Mouse (Mus musculus) neural tube, embryonic 11.5 days (tissue): Measurements from ENCODE around the gene Hcn2. TPM values are rescaled to one million over a fixed set of nuclear protein-coding genes. Genes with fewer than 3 reads are reported as not detected.

Source experiments
- ATAC-seq: fragments of 200-750 bp; cut with Nextera tagmentation; 2 replicates; pipeline ENCODE4 v1.8.0; 2017; ENCODE audit warnings: moderate number of reproducible peaks, mild to moderate bottlenecking, moderate TSS enrichment, moderate library complexity; ENCODE audit not compliant: insufficient read depth, low FRiP score, low TSS enrichment
- DNase-seq: peaks from one replicate; pipeline ENCODE4 v3.0.0-alpha.2; 2015; ENCODE audit warnings: low spot score
- H3K27ac ChIP-seq: fragments of 300-500 bp; sonication (generic); 2 replicates; pipeline ENCODE4 v1.5.1; 2014; ENCODE audit warnings: low read depth, mild to moderate bottlenecking, low read length
- H3K27me3 ChIP-seq: fragments of 300-500 bp; sonication (generic); 2 replicates; pipeline ENCODE4 v1.6.1; 2014; ENCODE audit warnings: mild to moderate bottlenecking, low read length, mixed read lengths; ENCODE audit not compliant: control insufficient read depth, insufficient read depth
- H3K36me3 ChIP-seq: fragments of 300-500 bp; sonication (generic); 2 replicates; pipeline ENCODE4 v1.6.1; 2014; ENCODE audit warnings: mild to moderate bottlenecking, low read length, moderate library complexity, mixed read lengths; ENCODE audit not compliant: control insufficient read depth, insufficient read depth
- H3K4me1 ChIP-seq: fragments of 300-500 bp; sonication (generic); 2 replicates; pipeline ENCODE4 v1.6.1; 2014; ENCODE audit warnings: low read length, mixed read lengths; ENCODE audit not compliant: control insufficient read depth, insufficient read depth
- H3K4me2 ChIP-seq: fragments of 300-500 bp; sonication (generic); 2 replicates; pipeline ENCODE4 v1.6.1; 2014; ENCODE audit warnings: low read depth, mild to moderate bottlenecking, moderate library complexity
- H3K4me3 ChIP-seq: fragments of 300-500 bp; sonication (generic); 2 replicates; pipeline ENCODE4 v1.5.1; 2014; ENCODE audit warnings: low read depth, low read length
- H3K9ac ChIP-seq: fragments of 300-500 bp; sonication (generic); 2 replicates; pipeline ENCODE4 v1.6.1; 2014; ENCODE audit warnings: mild to moderate bottlenecking, low read length
- H3K9me3 ChIP-seq: fragments of 300-500 bp; sonication (generic); 2 replicates; pipeline ENCODE4 v1.6.1; 2016; ENCODE audit warnings: low read length; ENCODE audit not compliant: control insufficient read depth
- WGBS: fragments of 180-500 bp; shearing (Covaris S2); extraction: QIAGEN DNeasy Blood & Tissue Kit; methylation state at CpG from one replicate; pipeline ENCODE4 v1.1.7; 2014; 5-methylcytosine and 5-hydroxymethylcytosine counted together
- polyA plus RNA-seq: library from polyadenylated mRNA; unstranded; fragments of >200 nt; fragmentation: Nextera tagmentation; extraction: Ambion mirVana; gene quantifications from 2 replicates; pipeline ENCODE4 v1.2.1, GENCODE M21; 2014

Hcn2 gene
- polyA plus RNA-seq, 1 experiment from 2014 or later: 0.57 TPM

DNA sequence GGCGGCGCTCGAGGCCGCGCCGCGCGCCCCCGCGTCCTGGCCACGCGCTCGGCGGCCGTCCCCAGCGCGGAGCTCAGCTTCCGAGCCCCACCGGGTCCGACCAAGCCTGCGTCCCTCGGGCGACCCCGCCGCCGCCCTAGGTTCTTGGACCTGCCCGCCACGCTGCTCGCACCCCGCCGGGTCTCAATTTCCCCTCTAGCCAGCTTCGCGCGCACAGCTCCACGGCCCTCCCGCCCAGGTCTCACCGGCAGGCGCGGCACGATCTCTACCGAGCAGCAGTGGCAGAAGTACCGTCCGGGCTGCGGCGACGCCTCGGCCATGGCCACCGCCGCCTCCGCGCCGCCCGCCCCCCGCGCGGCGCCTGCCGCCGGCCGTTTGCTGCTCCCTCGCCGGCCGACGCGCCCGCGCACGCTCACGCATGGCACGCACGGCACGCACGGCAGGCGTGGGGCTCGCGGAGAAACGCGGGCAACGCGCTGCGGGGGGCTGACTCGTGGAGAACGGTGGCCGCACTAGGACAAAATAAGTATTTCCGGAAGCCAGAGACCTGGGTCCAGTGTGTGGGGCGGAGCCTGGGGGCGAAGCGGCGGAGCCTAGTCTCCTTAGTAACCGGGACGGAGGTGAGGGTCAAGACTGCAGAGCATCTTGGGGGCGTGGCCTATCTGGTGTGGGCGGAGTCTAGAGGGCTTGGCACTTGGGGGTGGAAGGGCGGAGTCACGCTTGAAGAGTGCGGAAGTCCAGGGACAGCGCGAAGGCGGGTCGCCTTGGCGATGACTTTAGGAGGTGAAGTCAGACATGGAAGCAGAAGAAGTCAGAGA is 50.3 kb downstream of the Hcn2 start, which contains the start of gene Rnf126:
TSS of gene Rnf126 (minus strand) at position 445 of the 818 bp plus-strand sequence.
- peak within 1 kb of the TSS; percentile 87 for H3K4me2 ChIP-seq
- peak within 1 kb of the TSS; percentile 94 for H3K4me3 ChIP-seq
- H3K9ac ChIP-seq: peak within 1 kb of the TSS; percentile 97
- peak within 1 kb of the TSS; percentile 89 for H3K27ac ChIP-seq
- peaks cover 22% of the 10 kb centered on the region for H3K4me1 ChIP-seq
- peak; percentile 90 for ATAC-seq
- peak; percentile 99 for DNase-seq
- H3K36me3 ChIP-seq: peaks cover 3% of the 10 kb centered on the region
- H3K9me3 ChIP-seq: no peaks in the 10 kb centered on the region
- WGBS: under 1% methylated on average over 97 of the region's 101 CpGs
- H3K27me3 ChIP-seq: no peaks in the 10 kb centered on the region

DNA sequence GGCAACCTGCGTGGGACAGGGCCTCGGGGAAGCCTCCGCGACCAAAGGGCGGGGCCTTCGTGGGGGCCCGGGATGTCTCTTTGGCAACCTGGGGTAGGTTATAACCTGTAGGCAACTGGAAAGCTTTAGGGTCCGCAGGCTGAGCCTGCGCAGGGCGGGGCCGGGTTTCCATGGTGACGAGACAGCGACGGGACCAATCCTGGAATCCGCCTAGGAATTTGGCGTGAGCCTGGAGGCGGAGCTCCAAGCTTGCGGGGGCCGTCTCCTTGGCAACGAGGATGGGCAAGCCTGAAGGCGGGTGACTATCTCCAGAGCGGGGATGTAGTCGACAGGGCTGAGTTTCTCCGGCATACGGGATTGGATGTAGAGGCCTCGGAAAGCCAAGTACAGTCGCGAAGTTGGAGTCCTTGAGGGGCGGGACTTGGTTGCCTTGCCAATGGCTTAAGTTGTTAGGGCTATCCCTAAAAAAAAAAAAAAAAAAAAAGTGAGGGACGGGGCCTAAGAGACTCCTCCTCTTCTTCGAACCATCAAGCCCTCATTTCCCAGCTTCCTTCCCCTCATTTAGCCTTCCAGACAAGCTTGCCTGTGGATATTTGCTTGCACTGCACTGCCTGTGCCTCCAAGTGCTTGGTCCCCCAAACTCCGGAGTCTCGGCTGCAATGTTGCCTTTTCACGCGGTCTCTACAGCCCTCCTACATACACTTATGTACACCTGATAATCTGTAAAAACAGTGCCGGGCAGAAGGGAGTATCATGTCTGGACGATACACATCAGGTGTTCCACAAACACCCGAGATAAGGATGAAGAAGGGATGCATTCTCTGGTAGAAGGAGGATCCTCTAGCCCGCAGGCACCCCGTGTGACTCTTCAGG is 51.2 kb downstream of the Hcn2 start:
- H3K36me3 ChIP-seq: no peaks in the 10 kb centered on the region
- H3K27ac ChIP-seq: peak overlapping the region; percentile 56
- H3K27me3 ChIP-seq: no peaks in the 10 kb centered on the region
- peak overlapping the region; percentile 94 for H3K4me3 ChIP-seq
- H3K9ac ChIP-seq: no peak overlapping the region
- DNase-seq: peak; percentile 93
- no peaks in the 10 kb centered on the region for H3K9me3 ChIP-seq
- peak; percentile 80 for ATAC-seq
- H3K4me2 ChIP-seq: peak overlapping the region; percentile 87
- H3K4me1 ChIP-seq: peaks cover 22% of the 10 kb centered on the region
- WGBS: 13% methylated on average over 39 of the region's 40 CpGs

DNA sequence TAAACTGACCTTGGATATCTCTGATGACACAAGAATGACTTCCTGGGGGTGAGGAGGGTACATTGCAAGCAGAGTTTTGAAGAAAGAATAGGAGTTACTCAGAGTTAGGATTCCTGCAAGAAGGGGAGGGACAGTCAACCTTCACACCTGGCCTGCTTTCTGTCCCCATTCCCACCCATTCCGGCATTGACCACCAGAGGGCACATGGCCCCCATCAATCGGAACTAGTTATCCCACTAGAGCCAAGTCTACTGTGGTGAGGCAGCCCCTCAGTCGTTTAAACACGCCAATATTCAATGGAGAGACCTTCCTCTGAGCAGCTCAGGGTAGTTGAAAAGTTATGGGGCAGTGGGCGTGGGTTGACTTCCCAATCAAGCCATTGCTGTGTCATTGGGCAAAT is 52.0 kb downstream of the Hcn2 start:
- peaks cover 22% of the 10 kb centered on the region for H3K4me1 ChIP-seq
- H3K27ac ChIP-seq: no peak overlapping the region
- no peaks in the 10 kb centered on the region for H3K9me3 ChIP-seq
- no peaks in the 10 kb centered on the region for H3K27me3 ChIP-seq
- H3K4me3 ChIP-seq: no peak overlapping the region
- 0% methylated on average over 5 of the region's 5 CpGs for WGBS
- DNase-seq (peak; percentile 83), ATAC-seq (no peak)
- H3K4me2 ChIP-seq: 0 out of 2 replicates have a peak overlapping the region, but pooled peaks have one; percentile 4
- no peak overlapping the region for H3K9ac ChIP-seq
- no peaks in the 10 kb centered on the region for H3K36me3 ChIP-seq

DNA sequence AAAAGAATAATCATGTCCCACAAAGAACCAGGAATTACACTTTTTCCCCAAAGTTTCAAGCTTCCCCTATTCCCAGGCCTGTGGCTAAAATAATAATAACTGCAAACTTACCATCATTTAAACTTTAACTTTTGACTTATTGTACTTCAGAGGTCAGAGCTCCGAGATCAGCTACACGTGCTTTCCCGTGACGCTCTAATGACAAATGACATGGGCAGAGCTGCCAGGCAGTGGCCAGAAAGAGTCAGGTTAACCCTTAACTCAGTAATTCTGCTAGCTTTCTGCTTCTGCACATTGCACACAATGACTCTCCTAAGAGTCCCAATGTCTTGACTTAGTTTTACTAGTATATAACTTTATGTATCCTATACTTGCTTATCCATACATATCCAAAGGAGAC is 52.9 kb downstream of the Hcn2 start:
- DNase-seq (no peak), ATAC-seq (no peak)
- Histone ChIP-seq H3K9ac (no peak overlapping the region), H3K4me2 (no peak overlapping the region), H3K27ac (no peak overlapping the region), H3K27me3 (no peaks in the 10 kb centered on the region), H3K36me3 (no peaks in the 10 kb centered on the region), H3K4me3 (no peak overlapping the region), H3K4me1 (peaks cover 22% of the 10 kb centered on the region), H3K9me3 (no peaks in the 10 kb centered on the region)
- 31% methylated on average over 4 of the region's 4 CpGs for WGBS

DNA sequence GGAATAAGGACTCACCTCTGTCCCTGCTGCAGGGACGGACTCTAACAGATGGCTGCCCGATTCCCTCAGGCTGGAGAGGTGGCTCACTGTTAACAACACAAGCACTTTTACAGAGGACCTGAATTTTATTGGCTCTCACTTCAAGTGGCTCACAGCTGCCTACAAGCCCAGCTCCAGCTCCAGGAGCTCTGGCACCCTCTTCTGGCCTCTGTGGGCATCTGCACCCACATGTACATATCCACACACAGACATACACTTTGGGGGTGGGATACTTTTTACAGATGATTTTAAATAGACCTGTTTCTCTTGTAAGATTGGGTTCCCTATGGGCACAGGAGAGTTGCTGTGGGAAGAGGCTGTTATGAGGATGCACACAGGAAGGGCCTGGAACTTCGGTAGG is 55.9 kb downstream of the Hcn2 start:
- DNase-seq (no peak), ATAC-seq (no peak)
- Histone ChIP-seq H3K27me3 (peaks cover 4% of the 10 kb centered on the region), H3K9ac (no peak overlapping the region), H3K4me2 (no peak overlapping the region), H3K9me3 (no peaks in the 10 kb centered on the region), H3K27ac (no peak overlapping the region), H3K4me3 (no peak overlapping the region), H3K4me1 (peaks cover 8% of the 10 kb centered on the region; the same call in 1 of the 2 replicates), H3K36me3 (no peaks in the 10 kb centered on the region)
- whole genome bisulfite sequencing: 81% methylated on average over 3 of the region's 3 CpGs

DNA sequence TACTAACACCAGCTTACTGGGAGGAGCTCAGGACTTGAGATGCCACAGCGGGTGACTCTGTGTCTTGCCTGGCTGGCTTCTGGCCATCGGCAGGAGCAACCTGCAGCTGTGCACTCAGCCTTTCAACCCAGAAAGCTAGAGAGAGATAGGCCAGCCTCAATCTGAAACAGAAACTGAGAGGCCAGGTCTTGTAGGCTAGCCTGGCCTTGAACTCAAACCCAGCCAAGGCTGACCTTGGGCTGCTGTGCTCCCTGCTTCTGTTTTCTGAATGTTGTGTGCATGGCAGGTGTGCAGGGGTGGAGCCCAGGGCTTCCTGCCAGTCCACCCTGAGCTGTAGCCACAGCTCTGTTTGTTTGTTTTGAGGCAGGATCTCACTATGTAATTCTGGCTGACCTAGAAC is 56.8 kb downstream of the Hcn2 start:
- no peak for DNase-seq
- no peak overlapping the region for H3K4me3 ChIP-seq
- peaks cover 13% of the 10 kb centered on the region for H3K27me3 ChIP-seq
- WGBS: 96% methylated on average over 2 of the region's 2 CpGs
- H3K36me3 ChIP-seq: no peaks in the 10 kb centered on the region
- no peak for ATAC-seq
- no peaks in the 10 kb centered on the region for H3K9me3 ChIP-seq
- H3K9ac ChIP-seq: no peak overlapping the region
- H3K4me2 ChIP-seq: no peak overlapping the region
- H3K4me1 ChIP-seq: peaks cover 4% of the 10 kb centered on the region
- no peak overlapping the region for H3K27ac ChIP-seq

DNA sequence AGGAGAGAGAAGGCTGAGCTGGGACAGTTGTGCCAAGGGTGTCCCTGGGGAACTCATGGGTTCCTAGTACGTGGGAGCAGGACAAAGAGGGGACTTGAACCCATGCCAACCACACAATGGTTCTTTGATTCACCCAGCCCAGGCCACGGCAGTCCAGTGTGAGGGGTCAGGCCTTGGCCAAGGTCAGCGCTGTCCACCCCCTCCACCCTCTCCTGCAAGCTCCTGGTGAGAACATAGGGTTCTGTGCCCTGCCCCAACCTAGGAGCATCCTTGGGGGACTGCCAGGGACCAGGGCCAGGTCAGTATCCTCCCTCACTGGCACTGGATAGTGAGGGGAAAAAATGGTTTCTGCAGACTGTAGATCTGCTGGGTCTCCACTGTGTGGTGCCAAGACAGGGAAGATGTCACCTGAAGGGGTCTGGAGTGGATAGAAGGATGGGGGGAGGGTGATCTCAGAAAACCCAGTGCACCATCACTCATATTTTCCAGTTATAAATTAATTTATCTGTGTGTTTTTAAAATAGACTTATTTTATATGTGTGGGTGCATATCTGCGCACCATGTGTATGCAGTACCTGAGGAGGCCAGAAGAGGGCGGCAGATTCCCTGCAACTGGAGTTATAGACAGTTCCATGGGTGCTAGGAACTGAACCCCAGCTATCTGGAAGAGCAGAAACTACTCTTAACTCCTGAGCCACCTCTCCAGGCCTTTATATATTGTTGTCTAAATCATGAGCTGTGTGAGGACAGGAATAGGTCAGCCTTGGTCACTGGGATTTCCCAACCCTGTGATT is 58.2 kb downstream of the Hcn2 start:
- no peak overlapping the region for H3K9ac ChIP-seq
- DNase-seq (no peak), ATAC-seq (no peak)
- peaks cover 3% of the 10 kb centered on the region; the same call in 1 of the 2 replicates for H3K4me1 ChIP-seq
- no peaks in the 10 kb centered on the region for H3K9me3 ChIP-seq
- H3K4me2 ChIP-seq: no peak overlapping the region
- no peak overlapping the region for H3K4me3 ChIP-seq
- no peaks in the 10 kb centered on the region for H3K36me3 ChIP-seq
- peaks cover 25% of the 10 kb centered on the region for H3K27me3 ChIP-seq
- WGBS: 72% methylated on average over 5 of the region's 5 CpGs
- no peak overlapping the region for H3K27ac ChIP-seq

DNA sequence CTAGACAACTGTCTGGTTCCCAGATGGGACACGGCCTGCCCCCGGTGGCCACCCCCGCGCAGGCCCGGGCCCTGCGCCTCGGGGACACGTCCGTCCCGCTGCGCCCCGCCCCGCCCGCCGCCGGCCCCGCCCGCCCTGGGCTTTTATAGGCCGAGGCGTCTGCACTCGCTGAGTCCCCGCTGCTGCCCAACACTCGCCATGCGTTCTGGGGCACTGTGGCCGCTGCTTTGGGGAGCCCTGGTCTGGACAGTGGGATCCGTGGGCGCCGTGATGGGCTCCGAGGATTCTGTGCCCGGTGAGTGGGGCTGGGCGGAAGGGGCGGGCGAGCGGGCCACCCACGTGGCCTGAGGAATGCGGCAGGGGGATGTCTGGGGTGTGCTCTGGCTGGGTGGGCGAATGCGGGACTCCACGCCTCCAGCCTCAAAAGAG is 60.7 kb downstream of the Hcn2 start, which contains the start of gene Fstl3:
TSS of gene Fstl3 (plus strand) at position 170 of the 429 bp plus-strand sequence.
- DNase-seq: no peak
- Histone ChIP-seq H3K27ac (no peak within 1 kb of the TSS), H3K4me1 (peaks cover 3% of the 10 kb centered on the region; the same call in 1 of the 2 replicates)

More for the DNA sequence above, 60.7 kb downstream of the Hcn2 start, which contains the start of gene Fstl3:
- H3K4me3 ChIP-seq: peak within 1 kb of the TSS; percentile 29
- no peaks in the 10 kb centered on the region for H3K9me3 ChIP-seq
- peak within 1 kb of the TSS; percentile 19 for H3K9ac ChIP-seq
- H3K27me3 ChIP-seq: peaks cover 32% of the 10 kb centered on the region
- H3K4me2 ChIP-seq: peak within 1 kb of the TSS; percentile 45
- WGBS: under 1% methylated on average over 39 of the region's 39 CpGs
- ATAC-seq: no peak
- H3K36me3 ChIP-seq: no peaks in the 10 kb centered on the region
